Mouse (Mus musculus) erythroblast, embryonic 14.5 days (primary cell): ENCODE data around the gene Prr29. TPM values are rescaled to one million over a fixed set of nuclear protein-coding genes. Genes with fewer than 3 reads are reported as not detected.

Source experiments
- H3K27me3 ChIP-seq: 2 replicates; pipeline ENCODE4 v1.6.1; 2012; ENCODE audit warnings: inconsistent platforms; ENCODE audit not compliant: control insufficient read depth
- H3K36me3 ChIP-seq: 2 replicates; pipeline ENCODE4 v1.6.1; 2012; ENCODE audit warnings: mild to moderate bottlenecking, inconsistent platforms; ENCODE audit not compliant: control insufficient read depth
- H3K4me1 ChIP-seq: 2 replicates; pipeline ENCODE4 v1.6.1; 2012; ENCODE audit warnings: inconsistent platforms; ENCODE audit not compliant: control insufficient read depth
- H3K4me3 ChIP-seq: replicated peaks from 2 replicates; pipeline ENCODE3; 2012; ENCODE audit warnings: moderate library complexity, mild to moderate bottlenecking, inconsistent platforms
- H3K9me3 ChIP-seq: 2 replicates; pipeline ENCODE4 v1.6.1; 2012; ENCODE audit warnings: low read length, inconsistent platforms, mixed read lengths; ENCODE audit not compliant: control insufficient read depth
- GATA1 ChIP-seq: IDR thresholded peaks from 2 replicates; pipeline ENCODE4 v1.6.1; 2012; ENCODE audit warnings: low read length, inconsistent platforms, mixed read lengths
- TAL1 ChIP-seq: IDR thresholded peaks from 3 replicates; pipeline ENCODE4 v1.6.1; 2012; ENCODE audit warnings: low read length, inconsistent platforms, mixed read lengths
- polyA plus RNA-seq: library from polyadenylated mRNA; stranded (reverse); fragments of >175 nt; gene quantifications from 2 replicates; pipeline ENCODE4 v1.2.3, GENCODE M21; 2012

Prr29 gene
- polyA plus RNA-seq, result not detected in 2 replicates

DNA sequence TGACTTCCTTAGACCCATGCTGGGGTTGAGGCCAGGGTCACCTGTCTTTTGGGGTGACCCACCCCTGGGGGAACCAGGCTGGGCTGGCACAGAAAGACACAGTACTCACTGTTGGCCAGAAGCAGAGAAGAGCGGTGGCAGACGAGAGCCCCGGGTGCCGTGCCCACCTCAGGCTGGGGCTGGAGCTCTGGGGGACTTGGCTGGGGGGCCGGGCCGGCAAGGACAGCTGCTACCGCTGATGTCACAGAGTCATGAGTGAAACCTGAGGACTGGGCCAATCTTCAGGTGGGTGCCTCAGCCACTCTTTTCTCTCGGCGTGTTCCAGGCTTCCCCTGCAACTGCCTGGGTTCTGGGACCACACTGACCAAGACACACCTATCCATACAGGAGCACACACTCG, at the start of gene Prr29:
Gene Prr29 (plus strand): TSS at position 107 of the 400 bp plus-strand sequence.
- Histone ChIP-seq H3K4me3 (no peak within 1 kb of the TSS), H3K27me3 (peaks cover 5% of the 10 kb centered on the region), H3K4me1 (no peaks in the 10 kb centered on the region), H3K9me3 (no peaks in the 10 kb centered on the region; the same call in 1 of the 2 replicates), H3K36me3 (no peaks in the 10 kb centered on the region)
- TF ChIP-seq TAL1 (no peak), GATA1 (no peak)

DNA sequence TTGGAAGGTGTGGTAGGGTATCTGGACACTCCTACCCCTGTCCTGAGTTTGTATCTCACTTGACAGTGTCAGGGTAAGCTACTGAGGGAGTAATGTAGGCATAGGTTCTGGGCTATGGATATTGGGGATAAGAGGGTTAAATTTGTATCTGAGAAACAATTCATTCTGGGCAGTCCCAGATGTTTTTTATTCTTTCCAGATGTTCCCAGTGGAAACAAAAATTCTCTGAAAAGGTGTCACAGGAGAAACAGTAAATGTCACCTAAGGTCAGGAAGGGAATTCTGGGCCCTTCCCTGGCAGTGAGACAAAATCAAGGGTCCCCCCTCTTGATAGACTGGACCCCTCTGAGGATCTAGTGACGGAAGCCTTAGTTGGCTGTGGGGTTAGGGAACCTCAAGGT, 48.9 kb upstream of the Prr29 start:
- no peaks in the 10 kb centered on the region for H3K27me3 ChIP-seq
- H3K4me3 ChIP-seq, result no peak overlapping the region
- TF ChIP-seq GATA1, result no peak
- no peak for TF ChIP-seq TAL1

GRCm38 (mm10) chr11:106317801-106318200, 47.5 kb upstream of the Prr29 start:
- H3K4me1 ChIP-seq, result no peaks in the 10 kb centered on the region
- no peaks in the 10 kb centered on the region for H3K9me3 ChIP-seq
- no peaks in the 10 kb centered on the region for H3K27me3 ChIP-seq
- H3K4me3 ChIP-seq, result no peak overlapping the region
- no peaks in the 10 kb centered on the region for H3K36me3 ChIP-seq
- TF ChIP-seq TAL1 (no peak), GATA1 (no peak)

More for the DNA sequence above, 48.9 kb upstream of the Prr29 start:
- no peaks in the 10 kb centered on the region for H3K36me3 ChIP-seq
- no peaks in the 10 kb centered on the region for H3K9me3 ChIP-seq
- no peaks in the 10 kb centered on the region for H3K4me1 ChIP-seq

- no peak overlapping the region for H3K4me3 ChIP-seq
- H3K27me3 ChIP-seq, result no peaks in the 10 kb centered on the region
- H3K36me3 ChIP-seq, result no peaks in the 10 kb centered on the region
- TF ChIP-seq GATA1 (no peak), TAL1 (no peak)
- H3K4me1 ChIP-seq, result no peaks in the 10 kb centered on the region
- no peaks in the 10 kb centered on the region for H3K9me3 ChIP-seq
Measured at GRCm38 (mm10) chr11:106318406-106319366, 46.6 kb upstream of the Prr29 start.

GRCm38 (mm10) chr11:106324858-106325257, 40.4 kb upstream of the Prr29 start:
- TF ChIP-seq GATA1, result no peak
- TF ChIP-seq TAL1, result no peak
- H3K27me3 ChIP-seq, result no peaks in the 10 kb centered on the region
- H3K36me3 ChIP-seq, result no peaks in the 10 kb centered on the region
- no peaks in the 10 kb centered on the region for H3K9me3 ChIP-seq
- H3K4me3 ChIP-seq, result no peak overlapping the region
- peaks cover 3% of the 10 kb centered on the region; the same call in 1 of the 2 replicates for H3K4me1 ChIP-seq

DNA sequence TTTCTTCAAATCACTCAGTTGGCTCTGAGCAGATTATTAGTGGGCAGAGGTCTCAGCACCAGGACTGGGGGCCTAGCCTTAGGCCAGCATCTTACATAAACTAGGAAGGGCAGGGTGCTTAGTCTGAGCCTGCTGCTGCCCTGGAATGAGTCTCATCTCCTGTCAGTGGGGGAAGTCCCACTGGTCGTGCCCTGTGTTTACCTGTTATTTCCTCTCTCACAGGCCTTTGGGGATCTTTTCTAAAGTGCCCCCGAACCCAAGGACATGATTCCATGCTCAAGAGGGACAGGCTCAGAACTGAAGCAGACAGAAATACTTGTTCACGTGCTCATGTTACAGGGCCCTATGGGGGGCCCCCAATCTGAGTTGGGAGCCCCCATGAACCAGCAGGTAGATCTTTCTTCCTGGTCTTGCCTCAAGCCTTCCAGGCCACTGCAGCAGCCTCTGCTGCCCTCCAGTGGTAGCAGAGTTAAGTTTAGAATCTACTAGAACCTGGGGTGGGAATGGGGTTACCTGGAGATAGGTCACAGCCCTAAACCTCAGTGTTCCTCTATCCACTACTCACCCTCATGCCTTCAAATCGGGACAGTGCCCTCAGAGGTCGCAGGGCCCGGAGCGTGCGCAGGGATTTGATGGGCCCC, 39.6 kb upstream of the Prr29 start:
- Histone ChIP-seq H3K36me3 (no peaks in the 10 kb centered on the region), H3K27me3 (no peaks in the 10 kb centered on the region), H3K9me3 (no peaks in the 10 kb centered on the region), H3K4me1 (peaks cover 3% of the 10 kb centered on the region; the same call in 1 of the 2 replicates), H3K4me3 (no peak overlapping the region)
- TF ChIP-seq TAL1 (no peak), GATA1 (no peak)

DNA sequence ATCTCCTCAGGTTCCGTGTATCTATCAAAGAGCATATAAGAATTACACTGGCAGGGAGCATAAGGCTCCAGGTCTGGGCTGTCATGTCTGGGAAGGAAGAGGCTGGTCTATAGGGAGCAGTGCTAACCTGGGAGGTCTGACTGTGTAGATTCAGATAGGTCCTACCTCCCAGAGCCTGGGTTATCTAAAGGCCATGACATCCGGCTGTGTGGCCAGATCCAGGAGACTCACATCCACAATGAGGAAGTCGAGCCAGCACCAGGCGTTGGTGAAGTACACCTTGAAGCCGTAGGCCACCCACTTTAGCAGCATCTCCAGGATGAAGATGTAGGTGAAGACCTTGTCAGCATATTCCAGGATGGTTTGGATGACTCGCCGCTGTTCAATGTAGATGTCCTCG, 38.8 kb upstream of the Prr29 start:
- Histone ChIP-seq H3K9me3 (no peaks in the 10 kb centered on the region), H3K4me3 (no peak overlapping the region), H3K4me1 (peaks cover 3% of the 10 kb centered on the region; the same call in 1 of the 2 replicates), H3K36me3 (no peaks in the 10 kb centered on the region), H3K27me3 (no peaks in the 10 kb centered on the region)
- TF ChIP-seq TAL1 (no peak), GATA1 (no peak)

GRCm38 (mm10) chr11:106328521-106328920, 36.8 kb upstream of the Prr29 start:
- Histone ChIP-seq H3K9me3 (no peaks in the 10 kb centered on the region), H3K4me3 (no peak overlapping the region), H3K36me3 (no peaks in the 10 kb centered on the region), H3K27me3 (no peaks in the 10 kb centered on the region), H3K4me1 (peaks cover 3% of the 10 kb centered on the region; the same call in 1 of the 2 replicates)
- TF ChIP-seq TAL1, result no peak
- TF ChIP-seq GATA1, result no peak

- no peaks in the 10 kb centered on the region for H3K27me3 ChIP-seq
- H3K36me3 ChIP-seq, result no peaks in the 10 kb centered on the region
- TF ChIP-seq GATA1 (no peak), TAL1 (no peak)
- no peaks in the 10 kb centered on the region for H3K9me3 ChIP-seq
- no peak overlapping the region for H3K4me3 ChIP-seq
- H3K4me1 ChIP-seq, result peaks cover 3% of the 10 kb centered on the region; the same call in 1 of the 2 replicates
Measured at GRCm38 (mm10) chr11:106329128-106329527, 36.1 kb upstream of the Prr29 start.

DNA sequence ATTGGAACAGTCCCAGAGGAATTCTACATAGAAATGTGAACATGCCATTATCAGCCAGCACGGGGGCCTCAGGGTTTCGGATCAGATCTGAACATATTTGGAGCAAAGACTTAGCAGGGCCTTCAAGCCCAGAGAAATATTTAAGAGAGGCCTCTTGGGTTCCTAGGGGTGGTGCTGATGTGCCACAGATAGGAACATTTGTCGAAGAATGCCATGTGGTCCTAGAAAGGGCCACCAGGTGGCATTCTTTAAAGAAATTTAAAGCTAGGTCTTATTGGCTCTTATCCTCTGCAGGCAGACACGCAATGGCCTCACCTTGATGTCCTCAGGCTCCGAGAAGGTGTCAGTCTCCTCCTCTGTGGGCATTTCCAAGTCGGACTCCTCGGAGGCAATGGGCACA, 35.6 kb upstream of the Prr29 start:
- Histone ChIP-seq H3K9me3 (no peaks in the 10 kb centered on the region), H3K36me3 (no peaks in the 10 kb centered on the region), H3K4me3 (no peak overlapping the region), H3K27me3 (no peaks in the 10 kb centered on the region), H3K4me1 (peaks cover 3% of the 10 kb centered on the region; the same call in 1 of the 2 replicates)
- no peak for TF ChIP-seq TAL1
- TF ChIP-seq GATA1, result no peak
